Mouse (Mus musculus) left cerebral cortex, adult 6 months (tissue): ENCODE data around the gene Hist1h4d. TPM values are rescaled to one million over a fixed set of nuclear protein-coding genes. Genes with fewer than 3 reads are reported as not detected.

Experiments used
- polyA plus RNA-seq: library from polyadenylated mRNA; unstranded; fragments of <200 nt; fragmentation: Nextera tagmentation; gene quantifications from 2 replicates; pipeline ENCODE4 v1.2.3, GENCODE M21; 2021

Hist1h4d gene
- polyA plus RNA-seq, 1 experiment from 2014 or later = 6.4 TPM

Other genes starting within 250 kb of the Hist1h4d start
- 11.4 and 15.5 TPM in 2 replicates for gene Zfp322a, start 212.4 kb upstream of the Hist1h4d start, polyA plus RNA-seq
- gene Abt1, start 157.7 kb upstream of the Hist1h4d start, polyA plus RNA-seq = 7.6 and 8.6 TPM in 2 replicates
- gene Btn1a1, start 115.7 kb upstream of the Hist1h4d start, polyA plus RNA-seq = 0.03 TPM in 1 of 2 replicates, not detected in the other
- gene Btn2a2, start 92.7 kb upstream of the Hist1h4d start, polyA plus RNA-seq = 0.49 and 0.70 TPM in 2 replicates
- gene Hist1h4h, start 50.5 kb upstream of the Hist1h4d start, polyA plus RNA-seq = 37.4 and 58.8 TPM in 2 replicates
- gene Hist1h2af, start 47.7 kb upstream of the Hist1h4d start, polyA plus RNA-seq = 0.54 TPM in 1 of 2 replicates, not detected in the other
- not detected in 2 replicates for gene Hist1h3g, start 46.2 kb upstream of the Hist1h4d start, polyA plus RNA-seq
- 0.20 and 0.25 TPM in 2 replicates for gene Hist1h2bh, start 38.2 kb upstream of the Hist1h4d start, polyA plus RNA-seq
- 0.13 and 0.29 TPM in 2 replicates for gene Hist1h3f, start 37.5 kb upstream of the Hist1h4d start, polyA plus RNA-seq
- gene Hist1h4f, start 29.9 kb upstream of the Hist1h4d start, polyA plus RNA-seq = not detected in 2 replicates
- 0.02 and 0.05 TPM in 2 replicates for gene Hist1h1d, start 28.3 kb upstream of the Hist1h4d start, polyA plus RNA-seq
- gene Hist1h3e, start 19.2 kb upstream of the Hist1h4d start, polyA plus RNA-seq = 0.88 and 1.3 TPM in 2 replicates
- 4.0 and 7.7 TPM in 2 replicates for gene Hist1h2ae, start 10.4 kb upstream of the Hist1h4d start, polyA plus RNA-seq
- gene Hist1h2bg, start 10.2 kb upstream of the Hist1h4d start, polyA plus RNA-seq = 1.3 and 2.6 TPM in 2 replicates
- gene Hist1h2bf, start 7.4 kb upstream of the Hist1h4d start, polyA plus RNA-seq = 0.73 TPM in 1 of 2 replicates, not detected in the other
- 0.59 TPM in 1 of 2 replicates, not detected in the other for gene Hist1h2ad, start 7.2 kb upstream of the Hist1h4d start, polyA plus RNA-seq
- gene Hist1h3d, start 5.8 kb upstream of the Hist1h4d start, polyA plus RNA-seq = 0.18 and 0.33 TPM in 2 replicates
- 3.2 TPM in 2 replicates for gene Hist1h2be, start 39.5 kb downstream of the Hist1h4d start, polyA plus RNA-seq
- 7.8 and 10.6 TPM in 2 replicates for gene Hist1h1e, start 41.0 kb downstream of the Hist1h4d start, polyA plus RNA-seq
- gene Hist1h2ac, start 102.3 kb downstream of the Hist1h4d start, polyA plus RNA-seq = 0.88 and 1.6 TPM in 2 replicates
- 101 and 115 TPM in 2 replicates for gene Hist1h2bc, start 102.6 kb downstream of the Hist1h4d start, polyA plus RNA-seq
- not detected in 2 replicates for gene Hist1h1t, start 114.2 kb downstream of the Hist1h4d start, polyA plus RNA-seq
- 2.1 and 4.0 TPM in 2 replicates for gene Hist1h4c, start 116.9 kb downstream of the Hist1h4d start, polyA plus RNA-seq
- 3.9 and 4.3 TPM in 2 replicates for gene Hfe, start 129.3 kb downstream of the Hist1h4d start, polyA plus RNA-seq
- gene Hist1h1c, start 157.2 kb downstream of the Hist1h4d start, polyA plus RNA-seq = 7.4 and 7.6 TPM in 2 replicates
- gene Hist1h3c, start 164.0 kb downstream of the Hist1h4d start, polyA plus RNA-seq = 0.53 TPM in 1 of 2 replicates, not detected in the other
- 0.45 TPM in 1 of 2 replicates, not detected in the other for gene Hist1h2bb, start 165.1 kb downstream of the Hist1h4d start, polyA plus RNA-seq
- gene Hist1h2ab, start 169.5 kb downstream of the Hist1h4d start, polyA plus RNA-seq = 2.6 and 2.8 TPM in 2 replicates
- 0.40 TPM in 1 of 2 replicates, not detected in the other for gene Hist1h3b, start 170.7 kb downstream of the Hist1h4d start, polyA plus RNA-seq
- not detected in 2 replicates for gene Hist1h4b, start 175.4 kb downstream of the Hist1h4d start, polyA plus RNA-seq
- 0.47 TPM in 1 of 2 replicates, not detected in the other for gene Hist1h4a, start 179.6 kb downstream of the Hist1h4d start, polyA plus RNA-seq
- not detected in 2 replicates for gene Hist1h3a, start 180.8 kb downstream of the Hist1h4d start, polyA plus RNA-seq
- not detected in 2 replicates for gene Hist1h1a, start 182.1 kb downstream of the Hist1h4d start, polyA plus RNA-seq
- gene Trim38, start 188.3 kb downstream of the Hist1h4d start, polyA plus RNA-seq = not detected in 2 replicates
- not detected in 2 replicates for gene Slc17a2, start 225.4 kb downstream of the Hist1h4d start, polyA plus RNA-seq